Mouse (Mus musculus) lung, postnatal 0 days (tissue): ENCODE results near the gene Igfbpl1. TPM values are rescaled to one million over a fixed set of nuclear protein-coding genes. Genes with fewer than 3 reads are reported as not detected.

Source experiments
- ATAC-seq: fragments of 200-750 bp; cut with Nextera tagmentation; 2 replicates; pipeline ENCODE4 v1.8.0; 2017; ENCODE audit warnings: moderate library complexity
- DNase-seq: peaks from one replicate; pipeline ENCODE4 v3.0.0-alpha.2; 2016; ENCODE audit warnings: low spot score
- H3K27ac ChIP-seq: fragments of 300-500 bp; sonication (generic); 2 replicates; pipeline ENCODE4 v1.5.1; 2014; ENCODE audit warnings: antibody characterized with exemption, mild to moderate bottlenecking, low read length, mixed read lengths
- H3K27me3 ChIP-seq: fragments of 300-500 bp; sonication (generic); replicated peaks from 2 replicates; pipeline ENCODE4 v1.6.1; 2014; ENCODE audit warnings: low read length, mixed read lengths; ENCODE audit not compliant: insufficient read depth
- H3K36me3 ChIP-seq: fragments of 300-500 bp; sonication (generic); 2 replicates; pipeline ENCODE4 v1.6.1; 2014; ENCODE audit warnings: low read length, mixed read lengths; ENCODE audit not compliant: insufficient read depth
- H3K4me1 ChIP-seq: fragments of 300-500 bp; sonication (generic); 2 replicates; pipeline ENCODE4 v1.6.1; 2014; ENCODE audit warnings: antibody characterized with exemption, low read depth, low read length, mixed read lengths; ENCODE audit not compliant: insufficient read depth
- H3K4me2 ChIP-seq: fragments of 300-500 bp; sonication (generic); replicated peaks from 2 replicates; pipeline ENCODE4 v1.6.1; 2014; ENCODE audit warnings: low read depth, mild to moderate bottlenecking, low read length, moderate library complexity, mixed read lengths
- H3K4me3 ChIP-seq: fragments of 300-500 bp; sonication (generic); 2 replicates; pipeline ENCODE4 v1.5.1; 2014; ENCODE audit warnings: low read depth, low read length
- H3K9ac ChIP-seq: fragments of 300-500 bp; sonication (generic); replicated peaks from 2 replicates; pipeline ENCODE4 v1.6.1; 2014; ENCODE audit warnings: low read depth, mild to moderate bottlenecking
- H3K9me3 ChIP-seq: fragments of 300-500 bp; sonication (generic); 2 replicates; pipeline ENCODE4 v1.6.1; 2016; ENCODE audit warnings: low read length, mixed read lengths
- CTCF ChIP-seq: IDR thresholded peaks from 2 replicates; pipeline ENCODE4 v1.5.1; 2016; ENCODE audit warnings: antibody characterized with exemption, mild to moderate bottlenecking
- EP300 ChIP-seq: IDR thresholded peaks from 2 replicates; pipeline ENCODE4 v1.6.1; 2016; ENCODE audit warnings: antibody characterized with exemption, mild to moderate bottlenecking, control low read depth
- WGBS: fragments of 180-500 bp; shearing (Covaris S2); extraction: QIAGEN DNeasy Blood & Tissue Kit; methylation state at CpG from one replicate; pipeline ENCODE4 v1.1.7; 2014; 5-methylcytosine and 5-hydroxymethylcytosine counted together
- polyA plus RNA-seq: library from polyadenylated mRNA; unstranded; fragments of >200 nt; fragmentation: Nextera tagmentation; extraction: Ambion mirVana; gene quantifications from 2 replicates; pipeline ENCODE4 v1.2.1, GENCODE M21; 2015

The Igfbpl1 gene
- not detected in 2 replicates for polyA plus RNA-seq

DNA sequence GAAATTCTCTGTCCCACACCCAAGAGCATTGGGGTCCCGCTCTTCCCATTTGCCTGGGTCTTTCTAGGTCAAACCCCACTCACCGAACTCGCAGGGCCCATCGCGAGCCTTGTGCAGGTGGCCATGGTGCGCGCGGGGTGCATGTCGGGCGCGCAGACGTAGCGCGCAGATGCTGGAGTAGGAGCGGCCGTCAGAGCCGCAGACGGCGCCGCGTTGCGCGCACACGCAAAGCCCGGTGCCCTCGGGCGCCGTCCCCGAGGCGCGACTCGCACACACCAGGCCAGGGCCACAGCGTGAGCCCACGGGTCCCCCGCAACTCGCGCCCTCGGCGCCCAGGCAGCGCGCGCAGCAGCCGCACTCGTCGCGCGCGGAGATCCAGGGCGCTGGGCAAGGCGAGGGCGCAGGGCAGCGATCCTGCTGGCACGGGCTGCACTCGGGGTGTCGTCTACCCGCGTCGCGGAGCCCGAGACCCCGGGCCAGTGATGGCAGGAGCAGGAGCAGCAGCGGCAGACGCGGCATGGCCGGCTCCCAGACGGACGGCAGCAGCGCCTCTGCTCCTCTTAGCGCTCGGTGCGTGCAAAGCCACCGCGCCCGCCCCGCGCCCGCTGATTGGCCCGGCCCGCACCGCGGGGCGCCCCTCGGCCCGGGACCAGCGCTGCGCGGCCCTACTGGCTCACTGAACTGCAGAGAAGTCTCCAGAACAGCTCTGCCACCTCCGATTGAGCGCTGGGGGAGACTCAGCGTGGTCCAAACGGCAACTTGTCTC, at the start of gene Igfbpl1:
TSS of gene Igfbpl1 (minus strand) at position 649 of the 766 bp plus-strand sequence.
- 0 out of 2 replicates have a peak within 1 kb of the TSS, but pooled peaks have one; percentile 3 for H3K4me3 ChIP-seq
- H3K9ac ChIP-seq = no peak within 1 kb of the TSS
- ATAC-seq = peak; percentile 37; the same call in 1 of the 2 replicates
- H3K27ac ChIP-seq = no peak within 1 kb of the TSS
- H3K4me1 ChIP-seq = no peaks in the 10 kb centered on the region
- no peaks in the 10 kb centered on the region for H3K36me3 ChIP-seq
- H3K9me3 ChIP-seq = no peaks in the 10 kb centered on the region
- 1% methylated on average over 66 of the region's 91 CpGs for WGBS
- peak within 1 kb of the TSS; percentile 22; the same call in 1 of the 2 replicates for H3K4me2 ChIP-seq
- TF ChIP-seq CTCF (no peak), EP300 (no peak)
- peaks cover 61% of the 10 kb centered on the region for H3K27me3 ChIP-seq
- no peak for DNase-seq

DNA sequence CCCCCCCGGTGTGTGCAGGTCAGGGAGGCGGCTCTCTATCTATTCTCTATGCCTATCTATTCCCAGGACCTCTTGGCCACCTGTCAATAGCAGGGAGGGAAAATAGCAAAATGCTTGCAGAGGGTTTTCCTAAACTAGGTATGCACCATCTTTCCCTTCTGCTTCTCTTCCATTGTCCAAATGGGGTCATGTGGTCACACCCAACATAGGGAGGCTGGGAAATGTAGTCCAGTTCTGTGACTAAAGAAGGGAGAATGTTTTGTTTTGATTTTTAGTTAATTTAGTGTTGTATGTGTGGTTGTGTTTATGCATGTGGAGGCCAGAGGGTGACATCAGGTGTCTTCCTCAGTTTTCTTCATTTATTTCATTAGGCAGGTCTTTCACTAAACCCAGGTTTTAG, 45.4 kb upstream of the Igfbpl1 start:
- DNase-seq (no peak), ATAC-seq (no peak)
- H3K4me3 ChIP-seq = no peak overlapping the region
- no peak overlapping the region for H3K9ac ChIP-seq
- no peaks in the 10 kb centered on the region for H3K27me3 ChIP-seq
- no peak for TF ChIP-seq CTCF
- no peak for TF ChIP-seq EP300
- H3K36me3 ChIP-seq = no peaks in the 10 kb centered on the region
- no peak overlapping the region for H3K27ac ChIP-seq
- 63% methylated on average over 1 of the region's 2 CpGs for WGBS
- peaks cover 6% of the 10 kb centered on the region; the same call in 1 of the 2 replicates for H3K4me1 ChIP-seq
- H3K4me2 ChIP-seq = no peak overlapping the region
- H3K9me3 ChIP-seq = no peaks in the 10 kb centered on the region

DNA sequence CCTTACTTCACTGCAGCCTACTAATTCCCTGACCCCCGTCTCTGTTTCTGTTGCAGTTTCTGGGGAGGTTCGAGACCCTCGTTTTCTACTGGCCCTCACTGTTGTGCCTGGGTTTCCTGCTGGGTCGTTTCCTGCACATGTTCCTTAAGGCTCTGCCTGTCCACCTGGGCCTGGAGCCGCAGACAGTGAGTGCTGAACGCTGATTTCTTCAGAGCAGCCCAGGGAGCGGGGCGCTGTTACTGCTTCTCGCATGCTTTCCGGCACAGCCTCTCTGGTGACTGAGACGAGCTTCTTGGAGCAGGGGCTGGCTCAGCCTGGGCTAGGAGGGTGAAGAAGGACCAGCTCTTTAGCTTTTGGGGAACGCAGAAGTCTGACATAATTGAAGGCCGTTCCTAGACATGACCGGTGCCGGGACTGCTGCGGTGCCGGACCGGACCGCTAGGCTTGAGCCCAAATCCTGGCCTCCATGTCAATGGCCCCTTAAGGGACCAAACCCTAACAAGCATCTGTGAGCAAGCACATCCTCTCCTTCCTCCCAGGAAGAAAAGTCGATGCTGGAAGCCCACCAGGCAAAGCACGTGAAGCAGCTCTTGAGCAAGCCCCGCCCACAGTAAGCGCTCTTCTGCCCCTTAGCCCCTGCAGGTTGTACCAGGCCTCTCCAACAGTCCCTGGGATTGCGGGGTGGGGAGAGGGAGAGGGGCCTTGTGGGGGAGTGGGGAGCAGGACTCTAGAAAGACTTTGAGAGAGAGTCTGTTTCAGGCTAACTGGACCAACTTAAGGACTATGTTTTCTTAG, 42.5 kb upstream of the Igfbpl1 start:
- 30% methylated on average over 24 of the region's 24 CpGs for WGBS
- no peak for DNase-seq
- TF ChIP-seq EP300 (no peak), CTCF (no peak)
- Histone ChIP-seq H3K36me3 (no peaks in the 10 kb centered on the region), H3K4me3 (no peak overlapping the region), H3K27me3 (no peaks in the 10 kb centered on the region), H3K9me3 (no peaks in the 10 kb centered on the region), H3K27ac (no peak overlapping the region), H3K9ac (no peak overlapping the region), H3K4me1 (peaks cover 6% of the 10 kb centered on the region; the same call in 1 of the 2 replicates), H3K4me2 (no peak overlapping the region)
- ATAC-seq = no peak

DNA sequence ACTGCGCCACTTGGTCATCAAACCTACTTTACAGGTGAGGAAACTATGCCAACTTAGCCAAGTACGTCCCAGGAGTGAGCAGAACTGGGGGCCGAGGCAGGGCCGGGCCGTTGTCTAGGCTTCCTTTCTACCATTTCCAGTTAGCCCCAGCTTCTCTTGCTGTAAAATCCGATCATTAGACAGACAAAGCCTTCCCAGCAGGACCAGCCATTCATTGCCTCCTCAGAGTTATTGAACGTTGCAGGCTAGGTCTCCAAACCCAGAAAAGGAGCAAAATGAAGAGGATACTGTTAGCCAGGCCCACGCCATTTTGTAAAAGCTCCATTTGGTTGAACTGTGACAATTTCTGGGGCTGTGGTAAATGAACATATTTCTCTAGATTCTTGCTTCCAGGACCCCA, 40.7 kb upstream of the Igfbpl1 start:
- DNase-seq = no peak
- TF ChIP-seq CTCF (no peak), EP300 (no peak)
- no peak for ATAC-seq
- H3K27me3 ChIP-seq = no peaks in the 10 kb centered on the region
- H3K27ac ChIP-seq = no peak overlapping the region
- H3K9me3 ChIP-seq = no peaks in the 10 kb centered on the region
- H3K4me1 ChIP-seq = peaks cover 6% of the 10 kb centered on the region; the same call in 1 of the 2 replicates
- H3K9ac ChIP-seq = no peak overlapping the region
- WGBS = 83% methylated on average over 8 of the region's 8 CpGs
- no peak overlapping the region for H3K4me2 ChIP-seq
- no peaks in the 10 kb centered on the region for H3K36me3 ChIP-seq
- no peak overlapping the region for H3K4me3 ChIP-seq

DNA sequence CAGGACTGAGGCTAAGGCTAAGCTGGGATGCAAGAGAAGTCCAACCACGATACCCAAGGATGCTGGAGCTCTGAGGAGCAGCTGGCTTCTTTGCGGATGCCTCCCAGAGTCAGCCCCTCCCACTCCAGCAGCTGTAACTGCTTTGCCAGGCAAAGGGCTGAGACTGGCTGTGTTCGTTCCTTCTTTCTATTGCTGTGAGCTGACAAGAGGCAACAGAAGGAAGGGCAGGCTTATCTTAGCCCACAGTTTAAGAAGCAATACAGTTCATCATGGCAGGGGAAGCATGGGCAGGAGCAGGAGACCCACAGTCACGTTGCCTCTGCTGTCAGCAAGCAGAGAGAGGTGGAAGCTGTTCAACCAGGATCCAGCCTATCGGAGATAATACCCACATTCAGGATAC, 34.4 kb upstream of the Igfbpl1 start:
- Histone ChIP-seq H3K27ac (no peak overlapping the region), H3K36me3 (no peaks in the 10 kb centered on the region), H3K27me3 (no peaks in the 10 kb centered on the region), H3K4me1 (no peaks in the 10 kb centered on the region), H3K4me2 (no peak overlapping the region), H3K9me3 (no peaks in the 10 kb centered on the region), H3K9ac (no peak overlapping the region), H3K4me3 (no peak overlapping the region)
- no peak for DNase-seq
- no peak for ATAC-seq
- WGBS = 39% methylated on average over 5 of the region's 5 CpGs
- no peak for TF ChIP-seq CTCF
- no peak for TF ChIP-seq EP300

DNA sequence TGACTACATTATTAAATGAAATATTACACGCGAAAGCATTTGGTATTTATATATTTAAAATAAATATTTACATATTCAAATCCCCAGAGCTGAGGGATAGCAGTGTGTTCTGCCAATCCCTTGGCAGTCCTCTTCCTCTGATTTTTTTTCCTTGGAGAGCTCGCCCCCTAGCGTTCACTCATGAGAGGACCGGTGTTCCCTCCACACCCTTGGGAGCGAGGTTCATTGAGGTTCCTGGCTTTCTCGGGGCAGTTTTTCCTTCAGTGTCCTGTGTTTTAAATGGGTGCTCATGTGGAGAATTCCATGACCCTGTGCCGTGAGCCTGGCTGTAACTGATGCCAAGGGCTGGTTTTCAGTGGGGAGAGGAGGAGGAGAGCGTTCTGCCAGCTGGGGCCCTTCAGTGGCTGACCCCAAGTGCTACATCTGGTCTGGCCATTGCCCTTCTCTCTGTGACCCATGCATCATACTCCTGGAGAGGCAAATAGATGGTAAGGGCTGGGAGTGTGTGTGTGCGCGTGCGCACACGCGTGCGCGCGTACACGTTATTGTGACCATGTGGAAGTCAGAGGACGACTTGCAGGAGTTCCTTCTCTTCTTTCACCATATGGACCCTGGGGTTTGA, 29.2 kb upstream of the Igfbpl1 start:
- H3K9ac ChIP-seq = no peak overlapping the region
- no peak overlapping the region for H3K27ac ChIP-seq
- 49% methylated on average over 19 of the region's 19 CpGs for WGBS
- ATAC-seq (peak; percentile 53), DNase-seq (peak; percentile 86)
- H3K9me3 ChIP-seq = no peaks in the 10 kb centered on the region
- no peak for TF ChIP-seq EP300
- peak; percentile 85 for TF ChIP-seq CTCF
- no peaks in the 10 kb centered on the region for H3K27me3 ChIP-seq
- H3K4me3 ChIP-seq = no peak overlapping the region
- H3K36me3 ChIP-seq = no peaks in the 10 kb centered on the region
- no peak overlapping the region for H3K4me2 ChIP-seq
- no peaks in the 10 kb centered on the region for H3K4me1 ChIP-seq
